Mouse (Mus musculus): ENCODE results near the gene Col11a2. TPM values are rescaled to one million over a fixed set of nuclear protein-coding genes. Genes with fewer than 3 reads are reported as not detected.

The Col11a2 gene
- total and polyA plus RNA-seq, 3 experiments = 0.89 to 1.8 (median 0.98) TPM

- WGBS = 96% methylated on average over 8 of the region's 8 CpGs
- Histone ChIP-seq H3K36me3 (ENCODE audit: control insufficient read depth, insufficient read depth, low read length) (no peaks in the 10 kb centered on the region), H3K27me3 (ENCODE audit: control insufficient read depth, insufficient read depth, low read length) (no peaks in the 10 kb centered on the region), H3K4me1 (ENCODE audit: control insufficient read depth, insufficient read depth, low read length) (no peaks in the 10 kb centered on the region), H3K79me2 (replicated peaks; ENCODE audit: control insufficient read depth, insufficient read depth, low read length) (no peaks in the 10 kb centered on the region), H3K27ac (no peak overlapping the region), H3K4me3 (no peak overlapping the region), H3K9ac (ENCODE audit: low read depth, low read length) (no peak overlapping the region)
- intact Hi-C loops (cut with DNase I) = no loop called here
- TF ChIP-seq POLR2A (IDR thresholded peaks at IDR 0.05; ENCODE audit: insufficient read depth, low read depth, low read length) (no peak), EP300 (IDR thresholded peaks at IDR 0.05; ENCODE audit: insufficient read depth, low read depth, low read length) (no peak), CTCF (IDR thresholded peaks at IDR 0.05) (no peak)
- DNase-seq = no peak
Measured at GRCm38 (mm10) chr17:34013436-34013835, 25.8 kb upstream of the Col11a2 start.

GRCm38 (mm10) chr17:34021539-34022413 is 17.5 kb upstream of the Col11a2 start:
- intact Hi-C loops (cut with DNase I) = no loop called here

GRCm38 (mm10) chr17:34022414-34022783 is 16.8 kb upstream of the Col11a2 start:
- 84% methylated on average over 14 of the region's 14 CpGs for WGBS
- Histone ChIP-seq H3K36me3 (ENCODE audit: control insufficient read depth, insufficient read depth, low read length) (no peaks in the 10 kb centered on the region), H3K4me3 (no peak overlapping the region), H3K27me3 (ENCODE audit: control insufficient read depth, insufficient read depth, low read length) (no peaks in the 10 kb centered on the region), H3K4me1 (ENCODE audit: control insufficient read depth, insufficient read depth, low read length) (peaks cover 3% of the 10 kb centered on the region), H3K79me2 (replicated peaks; ENCODE audit: control insufficient read depth, insufficient read depth, low read length) (no peaks in the 10 kb centered on the region), H3K27ac (no peak overlapping the region), H3K9ac (ENCODE audit: low read depth, low read length) (no peak overlapping the region)
- no peak for DNase-seq
- intact Hi-C loops (cut with DNase I) = no loop called here
- TF ChIP-seq CTCF (IDR thresholded peaks at IDR 0.05) = no peak
- no peak for TF ChIP-seq POLR2A (IDR thresholded peaks at IDR 0.05; ENCODE audit: insufficient read depth, low read depth, low read length)
- no peak for TF ChIP-seq EP300 (IDR thresholded peaks at IDR 0.05; ENCODE audit: insufficient read depth, low read depth, low read length)

More at GRCm38 (mm10) chr17:34021539-34022413, 17.5 kb upstream of the Col11a2 start:
- no peaks in the 10 kb centered on the region for H3K27me3 ChIP-seq (ENCODE audit: control insufficient read depth, insufficient read depth, low read length)
- no peaks in the 10 kb centered on the region for H3K4me1 ChIP-seq (ENCODE audit: control insufficient read depth, insufficient read depth, low read length)
- H3K36me3 ChIP-seq (ENCODE audit: control insufficient read depth, insufficient read depth, low read length) = no peaks in the 10 kb centered on the region
- H3K27ac ChIP-seq = no peak overlapping the region
- H3K9ac ChIP-seq (ENCODE audit: low read depth, low read length) = no peak overlapping the region
- no peak for TF ChIP-seq CTCF (IDR thresholded peaks at IDR 0.05)
- no peak for TF ChIP-seq EP300 (IDR thresholded peaks at IDR 0.05; ENCODE audit: insufficient read depth, low read depth, low read length)
- no peak for TF ChIP-seq POLR2A (IDR thresholded peaks at IDR 0.05; ENCODE audit: insufficient read depth, low read depth, low read length)
- WGBS = 94% methylated on average over 22 of the region's 23 CpGs
- no peak for DNase-seq
- H3K4me3 ChIP-seq = no peak overlapping the region
- H3K79me2 ChIP-seq (replicated peaks; ENCODE audit: control insufficient read depth, insufficient read depth, low read length) = no peaks in the 10 kb centered on the region

GRCm38 (mm10) chr17:34022987-34023386 is 16.2 kb upstream of the Col11a2 start:
- no peak for TF ChIP-seq EP300 (IDR thresholded peaks at IDR 0.05; ENCODE audit: insufficient read depth, low read depth, low read length)
- TF ChIP-seq CTCF (IDR thresholded peaks at IDR 0.05) = no peak
- TF ChIP-seq POLR2A (IDR thresholded peaks at IDR 0.05; ENCODE audit: insufficient read depth, low read depth, low read length) = no peak
- intact Hi-C loops (cut with DNase I) = no loop called here

GRCm38 (mm10) chr17:34023678-34024077 is 15.6 kb upstream of the Col11a2 start:
- no peaks in the 10 kb centered on the region for H3K79me2 ChIP-seq (replicated peaks; ENCODE audit: control insufficient read depth, insufficient read depth, low read length)
- no peak for TF ChIP-seq CTCF (IDR thresholded peaks at IDR 0.05)
- no peak for TF ChIP-seq EP300 (IDR thresholded peaks at IDR 0.05; ENCODE audit: insufficient read depth, low read depth, low read length)
- TF ChIP-seq POLR2A (IDR thresholded peaks at IDR 0.05; ENCODE audit: insufficient read depth, low read depth, low read length) = no peak
- peak overlapping the region; percentile 78 for H3K4me3 ChIP-seq
- no peak overlapping the region; the same call in 1 of the 2 replicates for H3K27ac ChIP-seq
- no peak for DNase-seq
- H3K27me3 ChIP-seq (ENCODE audit: control insufficient read depth, insufficient read depth, low read length) = no peaks in the 10 kb centered on the region
- no peaks in the 10 kb centered on the region for H3K36me3 ChIP-seq (ENCODE audit: control insufficient read depth, insufficient read depth, low read length)
- no peak overlapping the region for H3K9ac ChIP-seq (ENCODE audit: low read depth, low read length)
- 66% methylated on average over 9 of the region's 9 CpGs for WGBS
- peaks cover 4% of the 10 kb centered on the region for H3K4me1 ChIP-seq (ENCODE audit: control insufficient read depth, insufficient read depth, low read length)
- intact Hi-C loops (cut with DNase I) = no loop called here

More at GRCm38 (mm10) chr17:34022987-34023386, 16.2 kb upstream of the Col11a2 start:
- 96% methylated on average over 20 of the region's 20 CpGs for WGBS
- Histone ChIP-seq H3K4me1 (ENCODE audit: control insufficient read depth, insufficient read depth, low read length) (peaks cover 3% of the 10 kb centered on the region), H3K4me3 (no peak overlapping the region), H3K27me3 (ENCODE audit: control insufficient read depth, insufficient read depth, low read length) (no peaks in the 10 kb centered on the region), H3K79me2 (replicated peaks; ENCODE audit: control insufficient read depth, insufficient read depth, low read length) (no peaks in the 10 kb centered on the region), H3K27ac (no peak overlapping the region), H3K9ac (ENCODE audit: low read depth, low read length) (no peak overlapping the region), H3K36me3 (ENCODE audit: control insufficient read depth, insufficient read depth, low read length) (no peaks in the 10 kb centered on the region)
- no peak for DNase-seq

GRCm38 (mm10) chr17:34024317-34024821 is 14.9 kb upstream of the Col11a2 start, which contains the start of gene Ring1:
Ring1 (minus strand) TSS chr17:34024680.
- Histone ChIP-seq H3K4me3 (peak within 1 kb of the TSS; percentile 78), H3K27me3 (ENCODE audit: control insufficient read depth, insufficient read depth, low read length) (no peaks in the 10 kb centered on the region), H3K9ac (ENCODE audit: low read depth, low read length) (peak within 1 kb of the TSS; percentile 98), H3K36me3 (ENCODE audit: control insufficient read depth, insufficient read depth, low read length) (no peaks in the 10 kb centered on the region), H3K79me2 (replicated peaks; ENCODE audit: control insufficient read depth, insufficient read depth, low read length) (no peaks in the 10 kb centered on the region), H3K4me1 (ENCODE audit: control insufficient read depth, insufficient read depth, low read length) (peaks cover 5% of the 10 kb centered on the region), H3K27ac (peak within 1 kb of the TSS; percentile 98)
- TF ChIP-seq CTCF (IDR thresholded peaks at IDR 0.05) = no peak
- TF ChIP-seq POLR2A (IDR thresholded peaks at IDR 0.05; ENCODE audit: insufficient read depth, low read depth, low read length) = peak; percentile 87
- intact Hi-C loops (cut with DNase I) = no loop called here
- DNase-seq = peak; percentile 92 to 93
- WGBS = under 1% methylated on average over 57 of the region's 58 CpGs
